Mouse (Mus musculus) midbrain, embryonic 15.5 days (tissue): Measurements from ENCODE around the gene Rpl9. TPM values are rescaled to one million over a fixed set of nuclear protein-coding genes. Genes with fewer than 3 reads are reported as not detected.

ENCODE experiments used
- ATAC-seq: fragments of 200-750 bp; cut with Nextera tagmentation; replicated peaks from 2 replicates; pipeline ENCODE4 v1.8.0; 2017; ENCODE audit warnings: moderate TSS enrichment
- H3K27ac ChIP-seq: fragments of 300-500 bp; sonication (generic); 2 replicates; pipeline ENCODE4 v1.5.1; 2015; ENCODE audit warnings: mild to moderate bottlenecking, inconsistent platforms
- H3K27me3 ChIP-seq: fragments of 300-500 bp; sonication (generic); replicated peaks from 2 replicates; pipeline ENCODE4 v1.6.1; 2015; ENCODE audit warnings: inconsistent platforms
- H3K36me3 ChIP-seq: fragments of 300-500 bp; sonication (generic); replicated peaks from 2 replicates; pipeline ENCODE4 v1.6.1; 2015; ENCODE audit warnings: inconsistent platforms
- H3K4me1 ChIP-seq: fragments of 300-500 bp; sonication (generic); 2 replicates; pipeline ENCODE4 v1.6.1; 2015; ENCODE audit warnings: inconsistent platforms
- H3K4me2 ChIP-seq: fragments of 300-500 bp; sonication (generic); 2 replicates; pipeline ENCODE4 v1.6.1; 2015; ENCODE audit warnings: inconsistent platforms, mild to moderate bottlenecking, moderate library complexity
- H3K4me3 ChIP-seq: fragments of 300-500 bp; sonication (generic); 2 replicates; pipeline ENCODE4 v1.5.1; 2015; ENCODE audit warnings: mild to moderate bottlenecking, inconsistent platforms
- H3K9ac ChIP-seq: fragments of 300-500 bp; sonication (generic); 2 replicates; pipeline ENCODE4 v1.6.1; 2015; ENCODE audit warnings: mild to moderate bottlenecking, inconsistent platforms
- H3K9me3 ChIP-seq: fragments of 300-500 bp; sonication (generic); 2 replicates; pipeline ENCODE4 v1.6.1; 2016; ENCODE audit warnings: inconsistent platforms
- WGBS: fragments of 180-500 bp; shearing (Covaris S2); methylation state at CpG from one replicate; pipeline ENCODE4 v1.1.7; 2015; ENCODE audit warnings: mixed read lengths; 5-methylcytosine and 5-hydroxymethylcytosine counted together
- polyA plus RNA-seq: library from polyadenylated mRNA; unstranded; fragments of >200 nt; fragmentation: Nextera tagmentation; extraction: Ambion mirVana; gene quantifications from 2 replicates; pipeline ENCODE4 v1.2.1, GENCODE M21; 2015

Rpl9 gene
- polyA plus RNA-seq, 1 experiment from 2014 or later: 541 TPM

DNA sequence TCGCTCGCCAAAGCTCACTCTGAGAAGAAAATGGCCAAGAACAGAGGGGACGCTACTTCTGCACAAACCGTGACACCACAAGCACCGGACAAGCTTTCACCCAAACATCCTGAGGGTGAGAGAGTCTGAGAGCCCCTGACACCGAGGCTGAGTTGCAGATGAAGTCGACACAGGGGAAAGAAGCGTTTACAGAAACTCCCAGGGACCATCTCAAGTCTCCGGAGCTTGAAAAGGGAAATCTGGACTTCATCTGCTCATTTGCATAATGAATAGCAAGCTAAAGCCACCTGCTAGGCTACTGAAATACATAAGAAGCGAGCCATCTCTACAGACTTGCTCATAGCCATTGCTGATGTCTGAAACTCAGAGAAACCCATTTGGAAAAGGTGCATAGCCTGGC is 27.9 kb upstream of the Rpl9 start:
- no peak for ATAC-seq
- H3K4me1 ChIP-seq: no peaks in the 10 kb centered on the region
- H3K9ac ChIP-seq: no peak overlapping the region
- H3K4me2 ChIP-seq: no peak overlapping the region
- H3K27ac ChIP-seq: no peak overlapping the region
- no peaks in the 10 kb centered on the region for H3K27me3 ChIP-seq
- peaks cover 35% of the 10 kb centered on the region for H3K36me3 ChIP-seq
- no peaks in the 10 kb centered on the region for H3K9me3 ChIP-seq
- H3K4me3 ChIP-seq: no peak overlapping the region
- WGBS: 72% methylated on average over 10 of the region's 10 CpGs

DNA sequence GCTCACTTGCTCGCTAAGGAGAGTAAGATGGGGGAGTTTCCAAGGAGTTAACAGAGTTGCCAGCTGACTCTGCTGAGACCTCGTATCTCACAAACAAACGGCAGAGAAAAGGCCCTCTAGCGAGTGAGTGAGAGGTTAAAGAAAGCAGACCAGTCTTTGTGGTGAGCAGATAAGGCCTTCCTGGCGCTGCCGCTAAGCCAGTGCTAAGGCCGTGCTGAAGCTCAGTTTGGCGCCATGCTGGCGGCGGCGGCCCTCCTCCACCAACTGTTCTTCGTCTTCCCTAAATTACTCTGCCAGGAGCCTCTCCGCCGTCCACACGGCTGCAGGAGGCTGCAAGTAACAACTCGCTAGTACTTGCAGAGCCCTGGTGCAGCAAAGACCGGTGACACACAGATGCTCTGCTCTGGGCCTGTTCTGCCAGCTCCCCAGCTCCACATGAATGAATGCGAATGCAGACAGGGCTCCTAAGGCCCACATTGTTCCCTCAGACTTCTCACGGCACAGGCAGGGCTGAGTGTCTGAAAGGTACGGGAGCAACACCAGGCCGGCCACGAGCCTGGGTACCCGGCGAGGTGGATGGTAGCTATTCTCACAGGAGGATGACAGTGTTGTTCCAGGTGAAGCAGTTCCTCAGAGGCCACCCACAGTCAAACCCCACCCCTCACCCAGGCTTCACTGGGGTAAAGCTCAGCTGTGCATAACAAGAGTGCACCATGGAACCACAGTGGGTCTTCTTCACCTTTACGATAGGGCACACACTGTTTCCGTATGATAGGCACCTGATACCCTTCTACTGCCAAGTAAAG is 24.6 kb upstream of the Rpl9 start:
- WGBS: 16% methylated on average over 26 of the region's 26 CpGs
- H3K4me1 ChIP-seq: no peaks in the 10 kb centered on the region
- H3K9me3 ChIP-seq: no peaks in the 10 kb centered on the region
- H3K36me3 ChIP-seq: peaks cover 15% of the 10 kb centered on the region
- no peak for ATAC-seq
- H3K4me2 ChIP-seq: no peak overlapping the region
- peak overlapping the region; percentile 23; the same call in 1 of the 2 replicates for H3K27ac ChIP-seq
- H3K4me3 ChIP-seq: no peak overlapping the region
- no peak overlapping the region for H3K9ac ChIP-seq
- no peaks in the 10 kb centered on the region for H3K27me3 ChIP-seq

DNA sequence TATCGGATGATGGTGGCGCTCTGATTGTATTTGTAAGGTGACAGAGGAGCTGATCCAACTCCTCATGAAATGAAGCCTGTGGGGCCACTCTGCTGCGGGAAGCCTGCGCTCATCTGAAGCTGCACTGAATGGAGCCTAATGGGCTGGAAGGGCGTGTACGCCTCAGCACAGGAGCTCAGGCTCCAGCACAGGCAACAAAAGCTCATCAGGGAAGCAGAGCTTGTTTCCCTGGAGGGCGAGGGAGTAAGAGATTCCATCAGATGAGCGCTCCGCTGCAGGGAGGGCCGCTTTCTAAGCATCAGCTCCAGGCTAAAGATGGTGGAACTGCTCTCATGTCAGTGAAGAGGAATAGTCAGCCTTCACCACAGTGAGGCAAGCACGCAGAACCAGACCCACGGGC is 16.7 kb upstream of the Rpl9 start:
- Histone ChIP-seq H3K4me3 (no peak overlapping the region), H3K27me3 (no peaks in the 10 kb centered on the region), H3K36me3 (peaks cover 37% of the 10 kb centered on the region), H3K4me2 (no peak overlapping the region), H3K9me3 (no peaks in the 10 kb centered on the region), H3K4me1 (no peaks in the 10 kb centered on the region), H3K27ac (0 out of 2 replicates have a peak overlapping the region, but pooled peaks have one; percentile 18), H3K9ac (no peak overlapping the region)
- ATAC-seq: no peak
- WGBS: 17% methylated on average over 12 of the region's 12 CpGs

- WGBS: 26% methylated on average over 2 of the region's 2 CpGs
- ATAC-seq: 0 out of 2 replicates have a peak, but pooled peaks have one; percentile 74
- H3K4me1 ChIP-seq: no peaks in the 10 kb centered on the region
- no peak overlapping the region for H3K4me2 ChIP-seq
- no peaks in the 10 kb centered on the region for H3K27me3 ChIP-seq
- no peaks in the 10 kb centered on the region for H3K9me3 ChIP-seq
- H3K9ac ChIP-seq: no peak overlapping the region
- peaks cover 51% of the 10 kb centered on the region for H3K36me3 ChIP-seq
- H3K4me3 ChIP-seq: no peak overlapping the region
- no peak overlapping the region for H3K27ac ChIP-seq
Observed at GRCm38 (mm10) chr5:65401251-65401994, 10.2 kb upstream of the Rpl9 start.

GRCm38 (mm10) chr5:65394425-65394824 is 3.2 kb upstream of the Rpl9 start:
- Histone ChIP-seq H3K4me2 (no peak overlapping the region), H3K4me3 (no peak overlapping the region), H3K27me3 (no peaks in the 10 kb centered on the region), H3K4me1 (peaks cover 19% of the 10 kb centered on the region), H3K36me3 (peaks cover 23% of the 10 kb centered on the region), H3K9me3 (no peaks in the 10 kb centered on the region), H3K27ac (no peak overlapping the region), H3K9ac (no peak overlapping the region)
- ATAC-seq: no peak
- 93% methylated on average over 7 of the region's 7 CpGs for WGBS

DNA sequence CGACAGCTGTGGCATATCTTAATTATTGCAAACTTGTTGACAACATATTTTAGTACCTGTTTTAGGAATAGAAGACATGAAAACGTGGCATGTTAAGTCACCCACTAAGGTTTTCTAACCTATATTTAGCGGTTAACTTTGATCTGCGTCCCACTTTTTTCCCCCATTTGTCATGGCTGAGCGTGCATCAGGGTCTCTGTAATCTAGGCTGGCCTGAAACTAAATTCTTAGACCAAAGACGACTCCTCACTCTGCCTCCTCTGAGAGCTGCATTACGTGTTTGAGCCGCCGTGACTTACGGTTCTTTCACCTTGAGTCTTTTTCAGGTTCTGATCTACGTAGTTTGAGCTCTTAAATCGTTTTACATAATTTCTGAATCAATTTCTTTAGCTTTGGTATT is 509 bp upstream of the Rpl9 start:
- no peaks in the 10 kb centered on the region for H3K9me3 ChIP-seq

GRCm38 (mm10) chr5:65387008-65387867 is 4.0 kb downstream of the Rpl9 start:
- no peak overlapping the region for H3K4me2 ChIP-seq
- H3K27me3 ChIP-seq: no peaks in the 10 kb centered on the region
- H3K4me1 ChIP-seq: peaks cover 24% of the 10 kb centered on the region
- 81% methylated on average over 6 of the region's 6 CpGs for WGBS
- ATAC-seq: no peak
- H3K9ac ChIP-seq: no peak overlapping the region
- H3K27ac ChIP-seq: no peak overlapping the region
- peaks cover 17% of the 10 kb centered on the region for H3K36me3 ChIP-seq
- H3K4me3 ChIP-seq: no peak overlapping the region
- H3K9me3 ChIP-seq: no peaks in the 10 kb centered on the region

More for the DNA sequence above, 509 bp upstream of the Rpl9 start:
- Histone ChIP-seq H3K4me3 (peak overlapping the region; percentile 73), H3K36me3 (peaks cover 27% of the 10 kb centered on the region), H3K9ac (peak overlapping the region; percentile 78), H3K4me1 (peaks cover 28% of the 10 kb centered on the region), H3K27me3 (no peaks in the 10 kb centered on the region), H3K4me2 (peak overlapping the region; percentile 80), H3K27ac (peak overlapping the region; percentile 90)
- WGBS: 4% methylated on average over 12 of the region's 12 CpGs
- ATAC-seq: peak; percentile 53

DNA sequence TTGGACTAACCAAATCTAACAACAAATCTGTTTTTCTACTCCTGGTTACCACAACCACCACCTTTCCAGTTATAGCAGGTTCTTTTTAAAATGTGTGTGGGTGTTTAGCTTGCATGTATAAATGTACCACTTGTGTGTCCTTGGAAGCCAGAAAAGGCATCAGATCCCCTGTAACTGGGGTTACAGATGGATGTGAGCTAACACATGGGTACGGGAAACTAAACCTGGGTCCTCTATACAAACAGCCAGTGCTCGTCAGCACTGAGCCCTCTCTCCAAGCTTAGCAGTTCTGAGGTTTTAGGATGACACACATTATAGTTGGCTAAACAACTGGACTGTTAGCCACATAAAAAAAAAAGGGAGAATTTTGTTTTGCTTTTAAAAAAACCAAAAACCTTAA is 5.5 kb downstream of the Rpl9 start:
- H3K9me3 ChIP-seq: no peaks in the 10 kb centered on the region
- H3K9ac ChIP-seq: no peak overlapping the region
- WGBS: 74% methylated on average over 2 of the region's 2 CpGs
- H3K4me3 ChIP-seq: no peak overlapping the region
- H3K36me3 ChIP-seq: peaks cover 17% of the 10 kb centered on the region
- peaks cover 19% of the 10 kb centered on the region for H3K4me1 ChIP-seq
- no peak overlapping the region for H3K4me2 ChIP-seq
- H3K27ac ChIP-seq: no peak overlapping the region
- H3K27me3 ChIP-seq: no peaks in the 10 kb centered on the region
- no peak for ATAC-seq

DNA sequence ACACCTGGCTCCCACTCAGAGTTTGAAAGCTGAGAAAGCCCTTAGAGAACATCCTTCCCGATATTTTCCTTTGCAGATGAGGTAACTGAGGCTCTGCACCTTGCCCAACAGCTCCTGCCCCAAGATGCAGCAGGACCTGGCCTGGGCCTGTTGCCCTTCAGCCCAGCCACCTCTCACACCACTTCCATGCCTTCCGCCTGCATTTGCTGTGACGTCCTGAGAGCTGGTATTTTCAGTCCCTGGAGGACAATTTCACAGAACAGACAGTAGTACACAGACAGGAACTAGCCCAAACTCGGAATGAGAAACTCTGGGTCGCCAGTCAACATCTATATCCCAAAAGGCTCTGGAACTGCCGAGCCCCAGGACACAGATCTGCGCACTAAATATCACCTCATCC is 16.5 kb downstream of the Rpl9 start:
- Histone ChIP-seq H3K27me3 (no peaks in the 10 kb centered on the region), H3K27ac (no peak overlapping the region), H3K9me3 (no peaks in the 10 kb centered on the region), H3K36me3 (no peaks in the 10 kb centered on the region), H3K4me3 (no peak overlapping the region), H3K4me1 (no peaks in the 10 kb centered on the region), H3K9ac (no peak overlapping the region), H3K4me2 (no peak overlapping the region)
- 80% methylated on average over 7 of the region's 7 CpGs for WGBS
- ATAC-seq: no peak

DNA sequence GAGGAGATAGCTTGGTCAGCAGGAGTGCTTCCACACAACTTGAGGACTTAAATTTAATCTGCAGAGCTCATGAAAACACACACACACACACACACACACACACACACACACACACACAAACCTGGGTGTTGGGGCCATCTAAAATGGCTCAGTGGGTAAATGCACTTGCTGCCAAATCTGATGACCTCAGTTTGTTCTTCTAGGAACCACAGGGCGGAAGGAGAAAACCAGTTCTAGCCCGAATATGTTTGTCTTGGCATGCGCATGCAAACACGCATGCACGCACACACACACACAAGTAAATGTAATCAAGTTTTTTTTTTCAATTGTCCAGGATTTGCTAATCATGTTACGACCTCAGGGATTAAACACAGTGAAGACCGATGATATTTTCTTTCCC is 19.7 kb downstream of the Rpl9 start:
- H3K4me2 ChIP-seq: no peak overlapping the region
- H3K4me1 ChIP-seq: no peaks in the 10 kb centered on the region
- no peak overlapping the region for H3K9ac ChIP-seq
- 92% methylated on average over 7 of the region's 7 CpGs for WGBS
- ATAC-seq: no peak
- no peak overlapping the region for H3K27ac ChIP-seq
- H3K27me3 ChIP-seq: no peaks in the 10 kb centered on the region
- no peaks in the 10 kb centered on the region for H3K36me3 ChIP-seq
- no peaks in the 10 kb centered on the region for H3K9me3 ChIP-seq
- no peak overlapping the region for H3K4me3 ChIP-seq

GRCm38 (mm10) chr5:65367837-65368236 is 23.4 kb downstream of the Rpl9 start:
- ATAC-seq: no peak
- Histone ChIP-seq H3K4me1 (no peaks in the 10 kb centered on the region), H3K4me2 (no peak overlapping the region), H3K9ac (no peak overlapping the region), H3K27ac (no peak overlapping the region), H3K36me3 (no peaks in the 10 kb centered on the region), H3K27me3 (no peaks in the 10 kb centered on the region), H3K9me3 (no peaks in the 10 kb centered on the region), H3K4me3 (no peak overlapping the region)
- WGBS: 89% methylated on average over 11 of the region's 11 CpGs

GRCm38 (mm10) chr5:65357771-65358170 is 33.5 kb downstream of the Rpl9 start:
- Histone ChIP-seq H3K4me3 (no peak overlapping the region), H3K36me3 (no peaks in the 10 kb centered on the region), H3K4me2 (no peak overlapping the region), H3K9me3 (no peaks in the 10 kb centered on the region), H3K9ac (no peak overlapping the region), H3K27me3 (no peaks in the 10 kb centered on the region), H3K27ac (no peak overlapping the region), H3K4me1 (no peaks in the 10 kb centered on the region)
- no peak for ATAC-seq
- 89% methylated on average over 3 of the region's 3 CpGs for WGBS
